Mouse (Mus musculus) spleen, adult 2 months (tissue): ENCODE results near the gene Ssu72.

ENCODE experiments used
- CTCF ChIP-seq: fragments of 200-500 bp; IDR thresholded peaks from 2 replicates; pipeline ENCODE4 v1.5.1; 2011; ENCODE audit warnings: mild to moderate bottlenecking, inconsistent platforms; ENCODE audit not compliant: insufficient read depth, insufficient read length, insufficient replicate concordance; ENCODE audit errors: extremely low read depth
- POLR2A ChIP-seq: fragments of 200-500 bp; IDR thresholded peaks from 2 replicates; pipeline ENCODE4 v1.6.1; 2011; ENCODE audit warnings: low read depth, low read length, inconsistent platforms

DNA sequence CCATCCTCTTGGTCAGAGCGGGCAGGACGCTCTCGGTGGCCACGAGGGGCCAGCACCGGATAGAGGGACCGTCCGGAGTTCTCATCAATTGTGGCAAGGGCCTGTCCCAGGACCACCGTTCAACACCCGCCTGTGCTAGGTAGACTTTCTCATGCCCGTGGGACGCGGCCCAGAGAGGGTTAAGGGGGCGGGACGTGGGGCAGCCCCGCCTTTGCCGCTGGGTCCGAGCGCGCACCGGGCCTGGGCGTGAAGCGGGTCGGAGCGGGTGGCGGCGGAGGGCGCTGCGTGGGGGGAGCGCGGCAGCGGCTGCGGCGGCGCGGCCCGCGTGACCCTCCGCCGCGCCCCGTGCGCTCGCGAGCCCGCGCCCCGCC, 10.5 kb upstream of the Ssu72 start, which contains the start of gene Fndc10:
- TF ChIP-seq CTCF = no peak
- no peak for TF ChIP-seq POLR2A
